Mouse (Mus musculus): ENCODE data around the gene Kcnh2. TPM values are rescaled to one million over a fixed set of nuclear protein-coding genes. Genes with fewer than 3 reads are reported as not detected.

The Kcnh2 gene
- polyA plus RNA-seq, 1 experiment from 2014 or later = 6.5 TPM

DNA sequence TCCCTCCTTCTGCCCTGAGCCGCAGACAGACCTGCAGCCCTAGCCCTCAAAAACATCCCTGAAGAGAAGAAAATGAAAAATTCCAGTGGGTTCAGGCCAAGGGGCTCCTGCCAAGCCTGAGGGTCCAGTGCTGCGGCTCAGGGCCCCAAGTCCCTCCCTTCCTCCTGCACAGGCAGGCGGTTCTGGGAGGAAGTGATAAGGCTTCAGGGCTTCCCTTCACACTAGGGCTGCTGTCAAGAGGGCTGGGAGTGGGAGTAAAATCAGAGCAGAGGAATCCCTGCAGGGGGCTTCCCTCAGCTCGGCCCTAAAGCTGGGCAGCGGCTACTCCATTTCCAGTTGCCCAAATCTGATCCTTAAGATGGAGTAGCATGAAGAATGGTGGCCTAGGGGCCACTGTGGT lies 14.1 kb upstream of the Kcnh2 start:
- 0 out of 2 replicates have a peak, but pooled peaks cover under 1% of the 10 kb centered on the region for H3K4me1 ChIP-seq (ENCODE audit: control insufficient read depth, insufficient read depth, low read length)
- H3K4me3 ChIP-seq (replicated peaks; ENCODE audit: low read length) = 0 out of 2 replicates have a peak overlapping the region, but pooled peaks have one; percentile 23
- no peak overlapping the region; the same call in 1 of the 2 replicates for H3K4me2 ChIP-seq (ENCODE audit: low read depth, low read length)
- no peak for ATAC-seq (ENCODE audit: insufficient read depth, low FRiP score)
- H3K36me3 ChIP-seq (ENCODE audit: control insufficient read depth, insufficient read depth, low read length) = no peaks in the 10 kb centered on the region
- H3K27ac ChIP-seq (ENCODE audit: low read length) = peak overlapping the region; percentile 22; the same call in 1 of the 2 replicates
- H3K9me3 ChIP-seq (replicated peaks; ENCODE audit: control insufficient read depth, low read length) = no peaks in the 10 kb centered on the region
- no peak overlapping the region for H3K9ac ChIP-seq (ENCODE audit: low read length)
- H3K27me3 ChIP-seq (ENCODE audit: control insufficient read depth, insufficient read depth, low read length) = no peaks in the 10 kb centered on the region
- 35% methylated on average over 5 of the region's 5 CpGs for WGBS

DNA sequence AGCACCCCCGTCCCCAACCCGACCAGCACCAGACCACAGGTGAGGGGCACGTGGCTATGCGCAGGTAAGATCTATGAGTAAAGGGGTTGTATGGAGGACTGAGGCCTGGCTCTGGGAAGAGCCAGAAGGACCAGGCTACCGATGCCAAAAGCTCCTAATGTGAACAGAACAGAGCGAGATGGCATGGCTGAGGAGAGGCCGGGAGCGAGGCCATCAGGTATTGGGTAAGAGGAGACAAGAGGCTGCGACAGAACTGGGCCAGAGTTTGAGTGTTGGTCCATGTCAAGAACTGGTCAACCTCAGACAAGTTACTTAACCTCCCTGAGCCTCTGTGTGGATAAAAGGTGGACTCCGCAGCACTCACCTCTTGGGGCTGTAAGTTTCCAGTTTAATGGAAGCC lies 13.6 kb upstream of the Kcnh2 start:
- Histone ChIP-seq H3K4me2 (ENCODE audit: low read depth, low read length) (0 out of 2 replicates have a peak overlapping the region, but pooled peaks have one; percentile 5), H3K9me3 (replicated peaks; ENCODE audit: control insufficient read depth, low read length) (no peaks in the 10 kb centered on the region), H3K4me1 (ENCODE audit: control insufficient read depth, insufficient read depth, low read length) (0 out of 2 replicates have a peak, but pooled peaks cover 3% of the 10 kb centered on the region), H3K36me3 (ENCODE audit: control insufficient read depth, insufficient read depth, low read length) (no peaks in the 10 kb centered on the region), H3K4me3 (replicated peaks; ENCODE audit: low read length) (peak overlapping the region; percentile 23), H3K27ac (ENCODE audit: low read length) (peak overlapping the region; percentile 22; the same call in 1 of the 2 replicates), H3K27me3 (ENCODE audit: control insufficient read depth, insufficient read depth, low read length) (no peaks in the 10 kb centered on the region), H3K9ac (ENCODE audit: low read length) (0 out of 2 replicates have a peak overlapping the region, but pooled peaks have one; percentile 48)
- ATAC-seq (ENCODE audit: insufficient read depth, low FRiP score) = no peak
- 84% methylated on average over 10 of the region's 10 CpGs for WGBS

GRCm38 (mm10) chr5:24364508-24364907 lies 13.1 kb upstream of the Kcnh2 start, which contains the start of gene Nos3:
TSS of gene Nos3 (plus strand) at chr5:24364810.
- H3K27ac ChIP-seq (ENCODE audit: low read length) = peak within 1 kb of the TSS; percentile 22; the same call in 1 of the 2 replicates
- peak within 1 kb of the TSS; percentile 23 for H3K4me3 ChIP-seq (replicated peaks; ENCODE audit: low read length)
- H3K36me3 ChIP-seq (ENCODE audit: control insufficient read depth, insufficient read depth, low read length) = no peaks in the 10 kb centered on the region
- H3K4me1 ChIP-seq (ENCODE audit: control insufficient read depth, insufficient read depth, low read length) = 0 out of 2 replicates have a peak, but pooled peaks cover 3% of the 10 kb centered on the region
- H3K4me2 ChIP-seq (ENCODE audit: low read depth, low read length) = 0 out of 2 replicates have a peak within 1 kb of the TSS, but pooled peaks have one; percentile 5
- no peak for ATAC-seq (ENCODE audit: insufficient read depth, low FRiP score)
- H3K9me3 ChIP-seq (replicated peaks; ENCODE audit: control insufficient read depth, low read length) = no peaks in the 10 kb centered on the region
- H3K9ac ChIP-seq (ENCODE audit: low read length) = 0 out of 2 replicates have a peak within 1 kb of the TSS, but pooled peaks have one; percentile 48
- WGBS = 53% methylated on average over 12 of the region's 12 CpGs
- no peaks in the 10 kb centered on the region for H3K27me3 ChIP-seq (ENCODE audit: control insufficient read depth, insufficient read depth, low read length)

GRCm38 (mm10) chr5:24364061-24364460 lies 12.7 kb upstream of the Kcnh2 start:
- no peaks in the 10 kb centered on the region for H3K27me3 ChIP-seq (ENCODE audit: control insufficient read depth, insufficient read depth, low read length)
- 54% methylated on average over 3 of the region's 3 CpGs for WGBS
- H3K27ac ChIP-seq (ENCODE audit: low read length) = no peak overlapping the region
- H3K4me2 ChIP-seq (ENCODE audit: low read depth, low read length) = no peak overlapping the region
- H3K9me3 ChIP-seq (replicated peaks; ENCODE audit: control insufficient read depth, low read length) = no peaks in the 10 kb centered on the region
- H3K36me3 ChIP-seq (ENCODE audit: control insufficient read depth, insufficient read depth, low read length) = no peaks in the 10 kb centered on the region
- no peak overlapping the region for H3K4me3 ChIP-seq (replicated peaks; ENCODE audit: low read length)
- no peak for ATAC-seq (ENCODE audit: insufficient read depth, low FRiP score)
- H3K9ac ChIP-seq (ENCODE audit: low read length) = no peak overlapping the region
- H3K4me1 ChIP-seq (ENCODE audit: control insufficient read depth, insufficient read depth, low read length) = 0 out of 2 replicates have a peak, but pooled peaks cover 3% of the 10 kb centered on the region

DNA sequence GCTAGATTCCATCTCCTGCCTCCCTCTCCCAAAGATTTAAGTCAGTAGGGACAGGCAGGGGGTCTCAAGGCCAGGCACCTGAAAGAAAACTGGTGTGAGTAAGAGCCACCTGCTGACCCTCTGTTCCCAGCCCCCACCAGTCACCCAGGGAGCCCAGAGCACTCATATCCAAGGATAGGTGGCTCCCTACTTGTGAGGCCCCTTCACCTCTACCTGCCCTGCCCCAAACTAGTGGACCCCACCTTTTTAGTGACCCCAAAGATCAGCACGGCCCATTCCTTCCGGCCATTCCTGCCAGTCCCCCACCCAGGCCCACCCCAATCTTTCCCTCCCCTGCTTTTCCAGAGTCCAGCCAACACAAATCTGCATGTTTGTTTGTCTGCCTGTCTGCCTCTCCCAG lies 12.1 kb upstream of the Kcnh2 start:
- ATAC-seq (ENCODE audit: insufficient read depth, low FRiP score) = no peak
- Histone ChIP-seq H3K9me3 (replicated peaks; ENCODE audit: control insufficient read depth, low read length) (no peaks in the 10 kb centered on the region), H3K27ac (ENCODE audit: low read length) (no peak overlapping the region), H3K4me1 (ENCODE audit: control insufficient read depth, insufficient read depth, low read length) (0 out of 2 replicates have a peak, but pooled peaks cover 3% of the 10 kb centered on the region), H3K36me3 (ENCODE audit: control insufficient read depth, insufficient read depth, low read length) (no peaks in the 10 kb centered on the region), H3K4me2 (ENCODE audit: low read depth, low read length) (no peak overlapping the region), H3K4me3 (replicated peaks; ENCODE audit: low read length) (no peak overlapping the region), H3K27me3 (ENCODE audit: control insufficient read depth, insufficient read depth, low read length) (no peaks in the 10 kb centered on the region), H3K9ac (ENCODE audit: low read length) (no peak overlapping the region)
- WGBS = 68% methylated on average over 2 of the region's 2 CpGs

GRCm38 (mm10) chr5:24360792-24361454 lies 9.5 kb upstream of the Kcnh2 start:
- ATAC-seq (ENCODE audit: insufficient read depth, low FRiP score) = peak; percentile 59
- under 1% methylated on average over 7 of the region's 7 CpGs for WGBS

GRCm38 (mm10) chr5:24357461-24357860 lies 6.1 kb upstream of the Kcnh2 start:
- no peaks in the 10 kb centered on the region for H3K9me3 ChIP-seq (replicated peaks; ENCODE audit: control insufficient read depth, low read length)
- 0 out of 2 replicates have a peak, but pooled peaks cover 1% of the 10 kb centered on the region for H3K27me3 ChIP-seq (ENCODE audit: control insufficient read depth, insufficient read depth, low read length)
- WGBS = 6% methylated on average over 7 of the region's 7 CpGs
- 0 out of 2 replicates have a peak, but pooled peaks have one; percentile 41 for ATAC-seq (ENCODE audit: insufficient read depth, low FRiP score)
- no peak overlapping the region for H3K27ac ChIP-seq (ENCODE audit: low read length)
- no peak overlapping the region for H3K9ac ChIP-seq (ENCODE audit: low read length)
- no peaks in the 10 kb centered on the region for H3K36me3 ChIP-seq (ENCODE audit: control insufficient read depth, insufficient read depth, low read length)
- no peak overlapping the region for H3K4me3 ChIP-seq (replicated peaks; ENCODE audit: low read length)
- no peak overlapping the region for H3K4me2 ChIP-seq (ENCODE audit: low read depth, low read length)
- peaks cover 16% of the 10 kb centered on the region for H3K4me1 ChIP-seq (ENCODE audit: control insufficient read depth, insufficient read depth, low read length)

More at GRCm38 (mm10) chr5:24360792-24361454, 9.5 kb upstream of the Kcnh2 start:
- Histone ChIP-seq H3K4me2 (ENCODE audit: low read depth, low read length) (no peak overlapping the region), H3K4me1 (ENCODE audit: control insufficient read depth, insufficient read depth, low read length) (0 out of 2 replicates have a peak, but pooled peaks cover 3% of the 10 kb centered on the region), H3K9me3 (replicated peaks; ENCODE audit: control insufficient read depth, low read length) (no peaks in the 10 kb centered on the region), H3K36me3 (ENCODE audit: control insufficient read depth, insufficient read depth, low read length) (no peaks in the 10 kb centered on the region), H3K4me3 (replicated peaks; ENCODE audit: low read length) (no peak overlapping the region), H3K27ac (ENCODE audit: low read length) (no peak overlapping the region; the same call in 1 of the 2 replicates), H3K9ac (ENCODE audit: low read length) (no peak overlapping the region), H3K27me3 (ENCODE audit: control insufficient read depth, insufficient read depth, low read length) (no peaks in the 10 kb centered on the region)

GRCm38 (mm10) chr5:24356764-24357163 lies 5.4 kb upstream of the Kcnh2 start:
- 0 out of 2 replicates have a peak, but pooled peaks cover 3% of the 10 kb centered on the region for H3K27me3 ChIP-seq (ENCODE audit: control insufficient read depth, insufficient read depth, low read length)
- no peak overlapping the region for H3K4me2 ChIP-seq (ENCODE audit: low read depth, low read length)
- no peak for ATAC-seq (ENCODE audit: insufficient read depth, low FRiP score)
- H3K9ac ChIP-seq (ENCODE audit: low read length) = no peak overlapping the region
- 44% methylated on average over 4 of the region's 4 CpGs for WGBS
- no peaks in the 10 kb centered on the region for H3K9me3 ChIP-seq (replicated peaks; ENCODE audit: control insufficient read depth, low read length)
- no peak overlapping the region for H3K27ac ChIP-seq (ENCODE audit: low read length)
- no peaks in the 10 kb centered on the region for H3K36me3 ChIP-seq (ENCODE audit: control insufficient read depth, insufficient read depth, low read length)
- no peak overlapping the region for H3K4me3 ChIP-seq (replicated peaks; ENCODE audit: low read length)
- peaks cover 23% of the 10 kb centered on the region for H3K4me1 ChIP-seq (ENCODE audit: control insufficient read depth, insufficient read depth, low read length)

GRCm38 (mm10) chr5:24353327-24353726 lies 1.9 kb upstream of the Kcnh2 start:
- no peaks in the 10 kb centered on the region for H3K36me3 ChIP-seq (ENCODE audit: control insufficient read depth, insufficient read depth, low read length)
- peaks cover 38% of the 10 kb centered on the region for H3K4me1 ChIP-seq (ENCODE audit: control insufficient read depth, insufficient read depth, low read length)
- ATAC-seq (ENCODE audit: insufficient read depth, low FRiP score) = no peak

More at GRCm38 (mm10) chr5:24353327-24353726, 1.9 kb upstream of the Kcnh2 start:
- peak overlapping the region; percentile 94; the same call in 1 of the 2 replicates for H3K4me2 ChIP-seq (ENCODE audit: low read depth, low read length)
- peaks cover 9% of the 10 kb centered on the region; the same call in 1 of the 2 replicates for H3K27me3 ChIP-seq (ENCODE audit: control insufficient read depth, insufficient read depth, low read length)
- 41% methylated on average over 4 of the region's 4 CpGs for WGBS
- H3K9me3 ChIP-seq (replicated peaks; ENCODE audit: control insufficient read depth, low read length) = no peaks in the 10 kb centered on the region
- no peak overlapping the region for H3K4me3 ChIP-seq (replicated peaks; ENCODE audit: low read length)
- peak overlapping the region; percentile 96 for H3K27ac ChIP-seq (ENCODE audit: low read length)
- peak overlapping the region; percentile 68; the same call in 1 of the 2 replicates for H3K9ac ChIP-seq (ENCODE audit: low read length)
